Mouse (Mus musculus) right cerebral cortex, adult 2 months (tissue): ENCODE results near the gene Olfr90.
A peak's percentile ranks its signal among the peaks of the same experiment; 100 is the strongest.

Experiments
- DNase-seq, 2 experiments: peaks; one replicate each; pipeline ENCODE4 v3.0.0; 2021 to 2022; ENCODE audit warnings: low spot score in 2 of 2

The Olfr90 gene

GRCm38 (mm10) chr17:37062101-37062641, 26.1 kb downstream of the Olfr90 start:
- DNase-seq, result no peak

DNA sequence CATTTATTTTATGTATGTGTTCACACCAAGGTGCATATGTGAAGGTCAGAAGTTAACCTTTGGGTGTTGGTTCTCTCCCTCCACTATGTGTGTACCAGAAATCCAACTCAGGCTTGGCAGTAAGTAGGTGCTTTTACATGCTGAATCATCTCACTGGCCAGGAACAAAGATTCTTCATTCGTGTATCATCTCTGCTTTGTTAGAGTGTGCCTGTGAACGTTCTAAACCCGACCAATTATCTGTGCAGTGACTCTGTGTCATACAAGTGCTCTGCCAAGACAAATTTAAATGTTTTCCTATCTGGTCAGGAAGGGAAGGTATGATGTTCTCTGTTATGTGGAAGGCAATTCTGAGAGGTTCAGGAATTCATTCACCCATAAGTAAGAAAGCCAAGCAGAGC, 26.9 kb downstream of the Olfr90 start:
- DNase-seq, result no peak

DNA sequence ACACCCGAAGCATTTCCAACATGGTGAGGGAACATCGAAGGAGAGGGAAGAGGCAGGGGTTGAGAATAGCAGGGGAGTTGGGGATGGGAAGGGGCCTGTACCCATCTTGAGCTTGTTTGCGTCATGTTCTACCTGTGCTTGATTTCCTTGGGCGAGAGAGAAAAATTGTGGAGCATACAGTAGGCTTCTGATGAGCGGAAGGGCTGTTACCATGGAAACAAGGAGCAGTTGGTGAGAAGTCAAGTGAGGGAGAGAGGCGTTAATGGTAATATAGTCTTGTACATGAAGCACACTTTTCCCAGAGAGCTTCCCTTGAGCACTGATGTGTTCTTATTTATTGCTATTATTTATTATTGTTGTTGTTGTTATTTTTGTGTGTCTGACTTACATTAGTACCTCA, 31.3 kb downstream of the Olfr90 start:
- no peak for DNase-seq

DNA sequence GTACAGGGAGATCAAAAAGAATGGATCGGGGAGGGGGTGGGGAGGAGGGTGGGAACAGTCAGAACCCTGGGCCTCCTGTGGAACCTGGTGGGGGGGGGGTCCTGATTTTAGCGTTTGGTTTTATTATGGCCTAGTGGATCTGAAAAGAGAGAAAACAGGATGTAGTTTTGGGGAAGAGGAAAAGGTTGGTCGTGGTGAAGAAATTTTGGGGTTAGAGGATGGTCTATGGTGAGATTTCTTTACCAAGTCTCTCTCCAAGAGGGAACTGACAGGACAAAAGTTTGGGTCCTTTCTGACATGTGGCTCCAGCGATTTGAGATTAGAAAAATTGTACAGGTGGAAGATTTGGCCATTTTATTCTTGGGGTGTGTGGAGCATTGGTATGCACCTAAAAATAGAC, 36.6 kb downstream of the Olfr90 start:
- no peak for DNase-seq

DNA sequence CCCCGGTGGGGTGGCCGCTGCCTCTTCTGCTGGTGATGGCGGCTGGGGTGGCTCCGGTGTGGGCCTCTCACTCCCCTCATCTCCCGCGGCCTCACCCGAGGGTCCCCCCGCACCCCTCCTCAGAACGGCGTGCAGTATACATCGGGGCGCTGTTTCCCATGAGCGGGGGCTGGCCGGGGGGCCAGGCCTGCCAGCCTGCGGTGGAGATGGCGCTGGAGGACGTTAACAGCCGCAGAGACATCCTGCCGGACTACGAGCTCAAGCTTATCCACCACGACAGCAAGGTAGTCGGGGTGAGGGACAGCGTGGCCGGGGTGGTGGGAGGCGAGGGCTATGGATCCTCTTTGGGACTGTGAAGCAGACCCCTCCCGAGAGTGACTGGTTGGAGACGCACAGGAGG, 37.4 kb downstream of the Olfr90 start:
- DNase-seq, result no peak

DNA sequence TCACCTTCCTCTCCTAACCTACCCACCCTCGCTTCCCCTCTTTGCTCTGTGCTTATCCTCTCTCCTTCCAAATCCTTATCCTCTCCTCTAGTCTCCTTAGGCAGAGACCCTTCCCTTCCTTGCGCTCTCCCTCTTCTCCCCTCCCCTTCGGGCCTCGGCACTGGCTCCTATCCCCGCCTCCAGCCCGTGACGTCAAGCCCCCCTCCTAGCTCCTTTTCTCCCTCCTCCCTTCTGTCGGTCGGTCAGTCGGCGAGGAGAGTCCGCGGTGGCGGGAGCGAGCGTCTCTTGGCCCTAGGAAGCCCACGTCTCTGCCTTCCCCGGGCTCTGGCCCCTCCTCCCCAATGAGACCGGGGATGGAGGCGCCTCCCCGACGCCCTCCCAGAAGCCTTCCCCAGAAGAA, 37.9 kb downstream of the Olfr90 start:
- DNase-seq, result peak; percentile 94 to 95

DNA sequence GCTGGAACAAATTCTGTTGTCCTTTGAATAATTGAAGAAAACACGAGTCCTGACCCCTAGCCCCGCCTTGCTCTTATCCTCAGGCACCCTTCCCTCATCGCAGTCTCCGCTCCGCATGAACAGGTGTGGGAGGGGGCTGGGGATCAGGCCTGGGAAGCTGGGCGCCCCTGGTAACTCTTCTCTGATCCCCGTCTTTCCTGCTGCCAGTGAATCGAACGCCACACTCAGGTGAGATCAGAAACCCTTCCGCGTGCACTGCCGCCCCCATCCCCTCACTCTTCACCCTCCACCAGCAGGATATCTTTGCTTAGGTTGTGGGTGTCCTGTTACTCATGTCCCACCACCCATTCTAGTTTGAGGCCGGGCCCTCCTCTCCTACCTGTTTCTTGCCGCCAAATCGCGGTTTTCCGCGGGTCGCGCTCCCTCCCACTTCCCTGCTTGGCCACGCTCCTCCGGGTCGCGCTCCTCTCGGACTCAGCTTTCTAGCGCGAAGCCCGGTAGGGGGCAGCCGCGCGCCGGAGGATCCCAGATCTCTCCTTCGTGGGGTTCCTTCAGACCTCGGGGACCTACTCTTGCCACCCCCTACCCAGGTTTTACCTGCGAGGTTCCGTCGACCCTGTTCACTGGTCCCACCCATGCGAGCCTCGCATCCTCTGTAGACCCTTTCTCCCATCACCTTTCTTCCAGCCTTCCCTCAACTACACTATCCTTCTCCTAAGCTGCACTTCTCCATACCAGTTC, 38.6 kb downstream of the Olfr90 start:
- DNase-seq, result peak; percentile 82 to 86

- no peak for DNase-seq
These were observed 39.9 kb downstream of the Olfr90 start for GRCm38 (mm10) chr17:37048383-37048782.

- no peak for DNase-seq
These were observed 40.3 kb downstream of the Olfr90 start for GRCm38 (mm10) chr17:37047981-37048380.

DNA sequence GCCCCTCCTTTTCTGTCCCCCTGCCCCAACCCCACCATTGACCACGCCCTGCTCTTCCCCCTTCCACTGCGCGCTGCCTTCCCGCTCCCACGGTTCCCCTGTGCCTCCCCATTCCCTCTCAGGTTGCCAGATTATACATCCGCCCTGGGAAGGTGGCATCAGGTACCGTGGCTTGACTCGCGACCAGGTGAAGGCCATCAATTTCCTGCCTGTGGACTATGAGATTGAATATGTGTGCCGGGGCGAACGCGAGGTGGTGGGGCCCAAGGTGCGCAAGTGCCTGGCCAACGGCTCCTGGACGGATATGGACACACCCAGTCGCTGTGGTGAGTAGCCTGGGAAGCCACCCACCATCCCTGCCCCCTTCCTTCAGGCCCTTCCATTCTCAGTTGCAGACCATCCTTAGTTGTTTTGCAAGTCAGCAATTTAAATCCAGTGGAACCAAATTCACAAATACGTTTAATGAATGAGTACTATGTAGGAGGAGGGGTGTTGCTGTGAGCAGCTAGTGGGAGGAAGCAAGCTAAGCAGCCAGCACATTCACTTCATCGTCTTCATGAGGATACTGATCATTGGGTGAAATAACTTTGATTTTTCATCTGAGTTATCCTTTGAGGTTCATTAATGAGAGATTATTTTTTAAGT, 40.8 kb downstream of the Olfr90 start:
- no peak for DNase-seq

- peak in 1 of 2 experiments; percentile 65 for DNase-seq
These were observed 41.8 kb downstream of the Olfr90 start for GRCm38 (mm10) chr17:37046312-37047112.

DNA sequence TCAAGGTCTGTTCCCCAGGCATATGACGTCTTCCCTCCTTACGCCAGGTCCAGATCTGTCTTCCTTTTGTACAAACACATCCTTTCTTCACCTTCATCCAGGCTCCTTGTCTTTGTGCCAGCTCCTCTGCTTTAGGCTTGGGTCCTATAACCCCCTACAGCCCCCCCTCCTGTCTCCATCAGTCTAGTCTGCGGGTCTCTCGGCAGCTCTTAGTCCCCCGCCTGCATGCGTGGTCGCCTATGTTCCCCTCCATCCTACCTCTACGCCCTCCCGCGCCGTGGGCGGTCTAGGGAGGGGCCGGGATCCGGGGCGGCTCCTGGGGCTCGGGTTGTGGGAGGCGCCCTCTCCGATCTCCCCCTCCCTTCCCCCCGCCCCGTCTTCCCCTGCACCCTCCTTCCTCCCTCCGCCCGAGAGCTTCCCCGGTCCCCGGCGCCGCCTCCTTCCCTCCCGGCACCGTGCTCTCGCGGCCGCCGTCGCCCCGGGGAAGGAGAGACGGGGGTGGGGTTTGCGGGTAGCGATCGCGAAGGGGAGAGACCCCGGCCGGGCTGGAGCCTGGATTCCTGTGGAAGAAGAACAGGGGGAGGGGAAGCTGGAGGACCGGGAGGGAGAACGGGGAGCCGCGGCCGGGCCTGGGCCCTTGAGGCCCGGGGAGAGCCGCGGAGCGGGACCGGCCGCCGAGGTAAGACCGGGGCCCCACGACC, 42.5 kb downstream of the Olfr90 start, which contains the start of gene Gabbr1:
Gene Gabbr1, plus strand, starts transcription at position 356 of the 701 bp plus-strand sequence.
- DNase-seq, result peak; percentile 72 to 75

DNA sequence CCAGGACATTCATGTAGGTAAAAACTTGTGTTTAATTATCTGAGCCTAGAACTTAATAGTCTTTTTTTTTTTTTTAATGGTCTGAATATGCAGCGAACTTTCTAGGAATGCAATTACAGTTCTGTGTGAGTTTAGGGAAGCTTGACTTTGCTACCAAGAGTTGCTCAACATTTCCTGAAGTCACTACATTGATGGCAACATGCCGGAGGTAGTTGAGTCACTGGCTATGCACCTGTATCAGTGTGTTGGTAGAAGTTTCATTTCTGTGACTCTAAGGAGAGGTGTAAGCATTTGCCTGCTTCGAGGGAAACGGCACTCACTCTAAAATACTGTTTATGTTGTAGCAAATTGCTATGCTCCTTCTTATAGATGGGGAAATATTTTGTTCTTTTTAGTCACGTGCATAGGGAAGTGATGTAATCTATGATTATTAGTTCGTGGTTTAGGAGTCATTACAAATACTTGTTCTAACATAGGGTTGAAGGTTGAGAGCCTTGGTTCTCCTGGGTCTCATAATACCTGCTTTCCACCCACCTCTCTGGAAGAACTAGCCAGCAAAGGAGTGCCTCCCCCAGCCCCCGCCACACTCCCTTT, 43.6 kb downstream of the Olfr90 start:
- DNase-seq, result no peak

DNA sequence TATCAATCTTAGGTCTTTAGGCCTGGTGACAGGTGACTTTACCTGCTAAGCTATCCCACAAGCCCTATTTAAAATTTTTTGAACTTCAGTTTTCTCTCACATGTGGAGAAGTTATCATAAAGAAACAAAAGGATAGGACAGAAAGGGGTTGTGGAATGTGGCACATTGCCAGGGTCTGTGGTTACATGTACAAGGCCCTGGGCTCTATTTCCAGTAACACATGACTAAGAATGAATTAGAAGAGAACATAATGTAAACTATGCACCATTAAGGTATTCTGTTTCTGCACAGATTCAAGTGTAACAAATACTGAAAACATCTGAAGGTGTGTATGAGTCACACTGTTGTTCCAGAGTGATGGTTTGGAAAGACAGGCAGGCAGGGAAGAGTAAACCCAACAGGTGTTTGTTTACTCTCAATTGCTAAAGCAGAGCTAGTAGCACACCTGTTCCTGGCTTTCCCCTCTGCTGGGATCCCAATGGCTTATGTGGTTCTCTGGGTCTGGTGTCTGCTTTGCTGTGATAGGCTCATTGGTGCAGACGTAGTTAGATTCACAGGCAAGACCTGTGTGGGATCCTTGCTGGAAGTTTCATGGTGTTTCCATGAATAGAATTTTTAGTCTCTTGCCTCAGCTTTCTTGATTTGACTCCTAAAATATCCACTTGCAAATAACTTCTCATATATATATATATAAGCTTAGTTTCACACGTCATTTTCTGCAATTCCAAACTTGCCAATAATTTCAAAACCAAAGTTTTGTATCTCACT, 49.0 kb downstream of the Olfr90 start:
- DNase-seq, result peak in 1 of 2 experiments; percentile 17
